Mouse (Mus musculus) thymus, adult 18-20 months (tissue): ENCODE measurements around the gene Slc25a31.

Source experiments
- DNase-seq, 2 experiments: peaks; one replicate each; pipeline ENCODE4 v3.0.0; 2022; ENCODE audit warnings: mixed read lengths in 2 of 2

The Slc25a31 gene

DNA sequence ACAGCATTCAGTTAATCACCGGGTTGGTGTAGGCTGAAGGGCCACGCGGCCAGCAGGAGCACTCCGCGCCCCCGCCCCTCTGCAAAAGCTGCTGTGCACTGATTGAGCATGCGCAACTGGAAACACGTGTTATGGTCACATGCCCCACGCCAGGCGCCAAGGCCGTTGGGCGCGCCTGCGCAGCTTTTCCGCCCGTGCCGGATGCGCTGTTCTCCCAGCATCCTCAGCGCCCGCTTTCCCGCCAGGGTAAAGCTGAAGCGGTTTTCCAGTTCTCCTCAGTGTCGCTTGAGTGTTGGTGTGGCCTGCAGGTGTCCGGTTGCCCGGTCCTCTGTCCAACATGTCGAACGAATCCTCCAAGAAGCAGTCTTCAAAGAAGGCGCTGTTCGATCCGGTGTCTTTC lies at the start of gene Slc25a31:
Slc25a31 (plus strand) TSS at position 201 of the 400 bp plus-strand sequence.
- DNase-seq, result no peak

DNA sequence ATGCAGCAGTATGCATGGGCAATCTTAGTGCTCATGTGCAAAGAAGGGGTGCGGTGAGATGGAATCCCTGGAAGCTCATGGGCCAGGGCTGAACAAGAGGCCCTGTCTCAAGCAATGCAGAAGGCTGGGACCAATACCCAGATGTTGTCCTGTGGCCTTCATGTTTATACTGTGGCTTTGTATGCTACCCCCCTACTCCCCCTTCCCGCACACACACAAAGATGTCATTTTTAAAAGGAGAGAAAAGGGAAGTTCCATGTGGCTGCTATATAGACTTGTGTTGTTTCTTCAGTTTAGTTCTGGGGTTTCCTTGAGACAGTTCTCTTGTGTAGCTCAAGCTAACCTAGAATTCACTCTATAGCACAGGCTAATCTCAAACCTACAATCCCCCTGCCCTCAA lies 48.4 kb upstream of the Slc25a31 start:
- no peak for DNase-seq

DNA sequence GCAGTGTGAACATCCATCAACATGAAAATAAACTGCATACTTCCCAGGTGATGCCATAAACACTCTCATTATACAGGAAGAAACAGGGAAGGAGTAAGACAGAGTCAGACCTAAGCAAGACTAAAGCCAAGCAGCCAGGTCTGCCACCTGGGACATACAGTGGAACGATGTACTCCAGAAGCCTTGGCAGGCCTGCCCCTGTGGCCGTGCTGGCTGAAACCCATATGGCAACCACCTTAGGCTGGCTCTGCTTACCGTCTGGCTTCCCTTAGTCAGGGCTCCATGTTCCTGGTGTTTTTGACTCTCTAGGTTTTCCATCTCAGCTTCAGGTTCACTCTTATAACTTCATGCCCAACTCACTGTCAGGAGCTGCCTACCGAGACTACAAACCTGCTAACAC lies 42.5 kb upstream of the Slc25a31 start:
- DNase-seq, result no peak

DNA sequence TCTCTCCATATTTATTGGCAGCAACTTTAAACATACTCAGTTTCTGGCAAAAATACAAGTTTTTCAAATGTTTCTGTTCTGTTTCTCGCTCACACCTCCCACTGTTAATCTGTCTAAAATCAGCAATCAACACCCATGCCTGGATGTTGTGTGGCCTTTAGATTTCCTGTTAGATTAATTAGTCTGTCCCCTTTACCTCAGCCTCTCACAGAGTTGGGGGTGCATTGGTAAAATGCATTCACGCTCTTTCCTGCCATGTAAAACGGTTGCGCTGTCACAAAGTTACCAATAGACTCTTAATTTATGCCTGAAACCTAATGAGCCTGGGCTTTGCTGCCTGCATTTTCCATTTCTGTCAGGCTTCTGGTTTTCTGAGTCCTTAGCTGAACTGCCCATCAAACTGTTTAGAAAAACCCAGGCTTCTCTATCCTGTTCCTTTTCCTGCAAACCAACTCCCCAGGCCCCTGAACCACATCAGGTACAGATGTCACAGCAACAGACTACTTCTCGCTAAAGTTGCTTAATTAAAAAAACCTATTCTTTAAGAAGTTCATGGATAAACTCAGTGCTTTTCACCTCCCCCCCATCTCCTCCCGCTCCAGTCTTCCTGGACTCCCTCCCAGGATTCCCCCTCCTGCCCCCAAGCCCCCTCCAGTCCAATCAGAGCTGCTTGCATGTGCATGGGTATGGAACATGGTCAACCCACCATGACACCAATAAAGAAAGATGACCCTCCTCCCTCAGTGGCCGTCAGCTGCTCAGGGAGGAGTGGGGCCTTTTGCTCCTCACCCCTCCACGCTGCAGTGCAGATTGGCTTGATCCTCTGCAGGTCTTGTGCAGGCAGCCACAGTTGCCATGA lies 41.6 kb upstream of the Slc25a31 start:
- no peak for DNase-seq

DNA sequence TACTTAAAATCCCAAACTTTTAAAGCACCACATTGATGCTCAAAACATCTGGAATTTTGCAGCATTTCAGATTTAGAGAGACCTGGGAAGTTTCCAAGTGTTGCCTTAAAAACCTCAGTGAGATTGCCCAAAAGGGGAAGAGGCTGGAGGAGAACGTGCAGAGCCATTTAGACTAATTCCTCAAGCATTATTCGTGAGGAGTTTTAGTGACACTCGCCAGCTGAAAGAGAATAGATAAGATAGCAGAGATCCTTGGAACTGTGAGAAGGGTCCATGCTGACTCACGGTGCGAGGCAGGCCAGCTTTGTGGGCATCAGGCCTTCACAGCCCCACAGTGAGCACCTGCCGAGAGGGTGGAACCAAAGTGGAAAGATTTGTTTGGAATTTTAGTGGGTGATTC lies 39.8 kb upstream of the Slc25a31 start:
- DNase-seq, result no peak

DNA sequence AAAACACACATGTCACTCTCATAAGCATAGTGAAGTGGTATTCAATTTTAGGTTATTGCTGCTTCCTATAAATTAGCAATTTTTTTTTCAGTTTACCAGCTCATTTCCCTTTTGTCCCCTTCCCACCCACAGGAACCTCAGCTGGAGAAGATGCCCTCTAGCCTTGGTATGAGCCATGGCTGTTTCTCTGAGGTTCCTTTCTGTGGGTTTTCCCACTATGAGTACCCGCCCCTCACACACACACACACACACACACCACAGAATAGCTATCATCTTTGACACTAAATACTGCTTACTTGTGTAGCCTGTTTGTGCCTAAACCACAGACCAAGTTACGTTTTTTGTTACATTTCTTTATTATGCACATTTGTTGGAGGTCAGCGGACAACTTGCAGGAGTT lies 39.3 kb upstream of the Slc25a31 start:
- DNase-seq, result no peak

DNA sequence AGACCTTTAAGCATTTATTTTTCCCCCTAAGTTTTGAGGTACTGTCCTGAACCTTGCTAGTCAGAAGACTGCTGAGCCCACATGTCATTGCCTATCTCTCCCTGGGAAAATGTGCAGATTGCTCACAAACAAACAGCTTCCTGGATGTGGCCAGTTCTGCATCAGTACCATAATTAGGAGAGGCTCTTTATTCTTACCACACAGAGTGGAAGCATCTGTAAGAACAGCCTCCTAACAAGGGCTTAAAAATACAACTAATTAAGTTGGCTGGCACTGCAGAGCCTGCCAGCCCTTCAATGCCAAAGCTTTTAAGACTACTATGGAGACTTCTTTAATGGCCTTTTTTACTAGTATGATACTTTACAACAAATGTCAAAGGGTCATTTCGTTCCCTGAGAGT lies 35.1 kb upstream of the Slc25a31 start:
- no peak for DNase-seq

DNA sequence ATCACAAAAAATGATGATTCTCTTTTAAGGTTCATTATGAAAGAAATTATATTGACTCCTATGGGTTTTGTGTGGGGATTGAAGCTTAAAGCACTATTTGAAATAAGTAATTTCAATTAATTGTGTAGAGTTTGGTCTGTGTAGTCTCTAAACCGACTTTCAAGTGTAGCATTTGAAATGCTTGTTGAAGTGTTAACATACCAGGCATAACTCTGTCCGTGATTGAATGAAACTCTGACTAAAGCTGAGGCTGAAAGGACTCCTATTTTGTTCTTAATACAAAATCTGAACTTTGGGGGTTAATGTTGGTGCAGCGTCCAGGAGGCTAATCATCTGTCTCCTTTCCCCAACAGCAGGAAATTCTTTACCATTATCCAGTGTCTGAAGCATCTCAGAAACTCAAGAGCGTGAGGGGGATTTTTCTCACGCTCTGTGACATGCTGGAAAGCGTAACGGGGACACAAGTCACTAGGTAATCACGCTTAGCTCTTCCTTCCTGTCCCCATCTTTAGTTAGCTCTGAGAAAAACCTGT lies 33.7 kb upstream of the Slc25a31 start:
- no peak for DNase-seq

- no peak for DNase-seq
Measured at GRCm38 (mm10) chr3:40678856-40679255, 29.8 kb upstream of the Slc25a31 start.

GRCm38 (mm10) chr3:40682404-40682803 lies 26.3 kb upstream of the Slc25a31 start:
- no peak for DNase-seq

DNA sequence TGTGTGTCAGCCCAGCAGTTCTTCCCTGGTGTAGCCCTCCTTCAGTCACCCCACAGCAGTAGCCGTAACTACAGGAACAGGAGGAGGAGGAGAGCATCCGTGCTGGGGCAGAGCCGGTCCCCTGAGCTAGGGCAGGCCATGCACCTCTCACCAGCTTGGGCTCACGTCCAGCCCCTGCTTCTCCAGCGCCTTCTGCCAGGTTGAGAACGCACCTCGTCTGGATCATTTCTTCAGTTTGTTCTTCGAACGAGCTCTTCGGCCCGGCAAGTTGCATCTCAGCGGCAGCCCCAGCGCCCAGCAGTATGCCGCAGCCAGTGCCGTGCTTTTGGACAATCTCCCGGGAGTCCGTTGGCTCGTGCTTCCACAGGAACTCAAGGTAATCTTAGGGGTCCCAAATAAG lies 25.5 kb upstream of the Slc25a31 start:
- DNase-seq, result no peak

DNA sequence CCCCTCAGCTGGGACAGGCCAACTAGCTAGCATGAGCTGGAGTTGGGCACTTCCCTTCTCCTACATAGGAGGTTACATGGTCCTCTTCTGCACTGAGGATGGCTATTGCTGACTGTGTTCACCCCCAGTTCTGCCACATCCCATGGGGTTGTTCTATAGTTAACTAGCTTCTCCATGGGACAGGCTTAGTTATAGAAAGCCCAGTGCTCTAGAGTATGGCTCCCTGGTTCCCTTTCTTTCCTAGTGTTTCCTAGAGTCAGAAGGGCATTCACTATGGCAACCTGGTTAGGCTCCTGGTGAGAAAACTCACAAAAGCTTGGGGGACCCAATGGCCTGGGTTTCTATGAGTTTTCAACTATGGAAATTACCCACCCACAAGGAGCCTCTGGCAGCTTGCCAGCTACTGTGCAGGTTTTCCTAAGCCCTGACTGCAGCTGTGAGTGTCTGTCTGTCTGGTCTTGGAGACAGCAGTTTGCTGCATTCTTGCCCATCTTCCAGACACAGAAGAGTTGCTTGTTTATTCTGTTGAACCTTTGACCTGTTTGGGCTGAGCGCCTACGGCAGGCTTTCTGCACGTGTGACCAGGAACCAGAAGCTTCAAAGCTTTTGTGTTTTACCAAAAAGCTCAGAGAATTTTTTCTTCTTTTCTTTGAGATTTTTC lies 22.7 kb upstream of the Slc25a31 start:
- DNase-seq, result no peak

DNA sequence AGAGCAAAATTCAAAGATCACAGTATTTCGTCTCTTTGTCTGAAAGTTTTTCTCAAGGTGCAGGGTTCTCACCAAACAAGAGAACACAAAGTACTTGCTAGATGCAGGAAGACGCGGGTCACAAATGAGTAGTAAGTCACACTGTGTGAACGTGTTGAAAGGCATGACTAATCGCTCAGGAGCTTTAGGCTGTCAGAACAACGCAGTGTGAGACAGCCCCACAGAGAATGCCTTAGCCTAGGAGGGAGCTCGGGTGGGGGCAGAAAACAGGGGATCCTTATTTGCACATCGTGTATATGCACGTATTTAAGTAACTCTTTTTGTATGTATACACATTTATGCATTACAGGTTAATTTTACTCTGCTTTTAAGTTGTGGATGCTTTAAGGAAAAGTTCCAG lies 21.8 kb upstream of the Slc25a31 start:
- DNase-seq, result no peak

GRCm38 (mm10) chr3:40687588-40687987 lies 21.1 kb upstream of the Slc25a31 start:
- no peak for DNase-seq

GRCm38 (mm10) chr3:40691566-40691965 lies 17.1 kb upstream of the Slc25a31 start:
- no peak for DNase-seq

DNA sequence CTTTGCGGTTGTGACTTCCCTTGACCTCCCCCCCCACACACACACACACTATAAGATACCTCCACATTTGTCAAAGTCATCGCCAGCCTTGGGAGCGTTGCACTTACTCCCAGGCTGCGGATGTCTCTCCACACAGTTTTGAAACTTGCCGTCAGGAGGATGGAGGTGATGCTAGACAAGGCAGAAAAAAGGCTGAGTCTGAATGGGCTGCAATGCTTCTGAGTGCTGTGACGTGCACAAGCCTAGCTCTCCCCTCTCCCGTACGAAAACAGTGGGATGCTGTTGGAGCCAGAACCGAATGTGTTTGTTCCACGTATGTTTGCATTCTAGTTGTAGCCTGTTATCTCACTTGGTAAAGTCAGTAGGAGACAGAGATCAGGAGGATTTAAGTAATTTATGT lies 15.2 kb upstream of the Slc25a31 start:
- DNase-seq, result no peak

- DNase-seq, result no peak
Measured at GRCm38 (mm10) chr3:40693960-40694359, 14.7 kb upstream of the Slc25a31 start.

DNA sequence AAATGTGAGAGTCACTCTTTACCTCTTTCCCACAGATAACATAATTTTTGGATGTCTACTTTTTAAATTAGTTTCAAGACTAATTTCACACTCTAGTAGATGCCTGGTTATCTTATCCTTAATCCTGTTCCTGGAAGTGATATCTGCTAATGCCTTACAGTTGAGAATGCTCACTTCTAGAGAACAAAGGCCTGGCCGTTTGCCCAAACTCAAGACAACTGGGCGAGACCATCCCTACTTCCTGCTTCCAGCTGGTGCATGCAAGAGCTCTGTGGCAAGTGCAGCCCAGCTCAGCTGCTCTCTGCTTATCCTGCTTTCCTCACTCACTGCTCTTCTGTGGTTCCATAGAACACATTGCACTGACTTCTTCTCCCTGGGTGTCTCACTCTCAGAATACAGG lies 14.2 kb upstream of the Slc25a31 start:
- no peak for DNase-seq

DNA sequence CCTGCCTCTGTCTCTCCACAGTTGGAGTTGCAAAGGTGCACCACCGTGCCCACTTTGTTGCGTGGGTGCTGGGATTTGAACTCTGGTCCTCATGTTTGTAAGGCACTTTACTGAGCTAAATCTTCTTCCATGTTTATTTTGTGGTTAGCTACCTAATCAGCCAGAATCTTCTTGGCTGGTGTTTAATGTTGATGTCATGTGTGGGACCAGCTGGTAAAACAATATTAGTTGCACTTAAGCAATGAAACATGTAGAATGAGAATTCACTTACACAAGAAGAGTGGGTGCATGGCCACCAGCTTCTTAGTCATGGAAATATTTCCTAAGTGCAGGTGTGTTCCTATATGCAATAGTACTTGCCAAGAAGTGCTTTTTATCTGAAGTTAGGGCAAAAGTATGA lies 13.5 kb upstream of the Slc25a31 start:
- no peak for DNase-seq

DNA sequence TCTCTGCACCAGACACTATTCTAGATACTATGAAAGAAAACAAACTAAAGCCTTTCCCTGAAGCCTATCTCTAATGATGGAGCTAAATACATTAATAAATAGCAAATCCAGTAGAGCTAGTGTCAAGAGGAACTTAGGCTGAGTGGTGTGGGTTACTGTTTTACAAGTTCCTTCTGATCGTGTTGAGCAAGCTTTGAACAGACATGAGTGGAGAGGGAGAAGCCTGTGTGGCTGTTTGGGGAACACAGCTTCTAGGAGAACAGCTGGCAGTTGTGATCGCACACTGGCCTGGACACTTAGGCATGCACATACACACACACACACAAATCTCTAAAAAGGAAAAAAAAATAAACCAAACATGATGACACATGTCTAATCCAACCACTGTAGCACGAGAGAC lies 9.8 kb upstream of the Slc25a31 start:
- no peak for DNase-seq

GRCm38 (mm10) chr3:40704816-40705430 lies 3.7 kb upstream of the Slc25a31 start:
- DNase-seq, result no peak

- no peak for DNase-seq
Measured at GRCm38 (mm10) chr3:40716056-40716455, 7.4 kb downstream of the Slc25a31 start.

- DNase-seq, result no peak
Measured at GRCm38 (mm10) chr3:40719022-40719421, 10.4 kb downstream of the Slc25a31 start.
